Comparison of ENCODE assay signal across 17 mouse cellular contexts in the genomic region with DNA sequence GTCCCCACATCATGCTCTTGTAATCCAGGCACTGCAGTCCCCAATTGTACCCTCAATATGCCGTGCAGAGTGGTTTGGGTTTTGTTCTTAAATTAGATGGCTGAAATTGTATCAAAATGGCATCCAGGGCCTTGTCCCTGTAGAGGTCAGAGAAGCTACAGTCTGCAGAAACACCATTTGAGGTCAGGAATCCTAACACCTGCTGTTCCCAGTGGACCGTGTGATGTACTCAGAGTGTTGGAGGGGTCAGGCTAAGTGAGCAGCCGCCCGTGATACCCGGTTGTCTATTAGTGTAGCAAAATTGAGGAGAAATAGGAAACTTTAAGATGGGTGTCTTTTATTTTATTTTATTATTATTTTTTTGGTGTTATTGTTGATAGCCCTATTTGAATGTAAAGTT.
DNase-seq lines count a peak whose midpoint lies in the region; ATAC-seq and TF ChIP-seq lines count a peak whose summit lies in the region.
"Had no signal": no experiment of that assay in that cellular context is flagged by ENCODE, and none has a peak within 500 bp of the region (broad histone marks: within the 10 kb centered on the region; RNA-seq: fewer than 3 reads in every experiment).

No protein-coding gene starts in this region.

- no peaks in the 10 kb centered on the region for H3K9me3 ChIP-seq in midbrain, embryonic 13.5 days
- no peaks in the 10 kb centered on the region for H3K9me3 ChIP-seq in midbrain, embryonic 16.5 days (replicated peaks; ENCODE audit: control insufficient read depth, low read length, poor library complexity, severe bottlenecking)
- H3K9me3 ChIP-seq in forebrain, postnatal 0 days (ENCODE audit: low read length): no peaks in the 10 kb centered on the region
- H3K9me3 ChIP-seq in limb, embryonic 10.5 days (replicated peaks): no peaks in the 10 kb centered on the region
- H3K9me3 ChIP-seq: intestine, embryonic 15.5 days; kidney, embryonic 15.5 days; limb, embryonic 15.5 days had no signal

- H3K9ac ChIP-seq in midbrain, embryonic 13.5 days (replicated peaks): no peak overlapping the region
- no peak overlapping the region for H3K9ac ChIP-seq in midbrain, embryonic 16.5 days (ENCODE audit: low read depth, low read length)
- no peak overlapping the region for H3K9ac ChIP-seq in forebrain, postnatal 0 days
- H3K9ac ChIP-seq: intestine, embryonic 15.5 days; kidney, embryonic 15.5 days; limb, embryonic 15.5 days had no signal

- no peak for TF ChIP-seq CTCF in forebrain, postnatal 0 days (IDR thresholded peaks at IDR 0.05; ENCODE audit: low read depth)

- peak overlapping the region; percentile 75 for H3K27ac ChIP-seq in midbrain, embryonic 13.5 days
- no peak overlapping the region for H3K27ac ChIP-seq in midbrain, embryonic 16.5 days (ENCODE audit: low read length)
- H3K27ac ChIP-seq in forebrain, postnatal 0 days (ENCODE audit: low read depth, low read length): no peak overlapping the region; the same call in 1 of the 2 replicates
- H3K27ac ChIP-seq in limb, embryonic 10.5 days: no peak overlapping the region
- H3K27ac ChIP-seq: intestine, embryonic 15.5 days; kidney, embryonic 15.5 days; limb, embryonic 15.5 days had no signal

- 0 out of 2 replicates have a peak, but pooled peaks cover 6% of the 10 kb centered on the region for H3K36me3 ChIP-seq in midbrain, embryonic 13.5 days
- H3K36me3 ChIP-seq in midbrain, embryonic 16.5 days (ENCODE audit: control insufficient read depth, insufficient read depth, low read length): no peaks in the 10 kb centered on the region
- no peaks in the 10 kb centered on the region for H3K36me3 ChIP-seq in forebrain, postnatal 0 days (ENCODE audit: insufficient read depth)
- peaks cover 16% of the 10 kb centered on the region for H3K36me3 ChIP-seq in limb, embryonic 10.5 days
- H3K36me3 ChIP-seq: intestine, embryonic 15.5 days had no signal

- peak overlapping the region; percentile 22; the same call in 1 of the 2 replicates for H3K4me3 ChIP-seq in midbrain, embryonic 13.5 days (replicated peaks)
- H3K4me3 ChIP-seq in midbrain, embryonic 16.5 days (ENCODE audit: low read depth, low read length): no peak overlapping the region
- no peak overlapping the region for H3K4me3 ChIP-seq in forebrain, postnatal 0 days (ENCODE audit: low read depth, low read length)
- H3K4me3 ChIP-seq in limb, embryonic 10.5 days: no peak overlapping the region
- H3K4me3 ChIP-seq: intestine, embryonic 15.5 days; kidney, embryonic 15.5 days; limb, embryonic 15.5 days; myocyte had no signal

- no peaks in the 10 kb centered on the region for H3K27me3 ChIP-seq in midbrain, embryonic 13.5 days
- H3K27me3 ChIP-seq in midbrain, embryonic 16.5 days (ENCODE audit: control insufficient read depth, insufficient read depth, low read depth, low read length): no peaks in the 10 kb centered on the region
- H3K27me3 ChIP-seq in forebrain, postnatal 0 days (ENCODE audit: insufficient read depth, low read length): no peaks in the 10 kb centered on the region
- no peaks in the 10 kb centered on the region for H3K27me3 ChIP-seq in limb, embryonic 10.5 days (ENCODE audit: low read depth, poor library complexity, severe bottlenecking)
- H3K27me3 ChIP-seq: intestine, embryonic 15.5 days; kidney, embryonic 15.5 days; limb, embryonic 15.5 days had no signal

- peak; percentile 10; the same call in 1 of the 2 replicates for ATAC-seq in midbrain, embryonic 13.5 days
- no peak for ATAC-seq in midbrain, embryonic 16.5 days
- ATAC-seq in forebrain, postnatal 0 days: no peak
- ATAC-seq in megakaryocyte, adult 5-6 weeks (ENCODE audit: poor library complexity, severe bottlenecking): no peak
- ATAC-seq: CD4-positive, CD25-positive, alpha-beta regulatory T cell, adult 4 months; intestine, embryonic 15.5 days had no signal

- 19% methylated on average over 5 of the region's 5 CpGs for WGBS in midbrain, embryonic 13.5 days
- 13% methylated on average over 5 of the region's 5 CpGs for WGBS in midbrain, embryonic 16.5 days
- WGBS in forebrain, postnatal 0 days: 21% methylated on average over 5 of the region's 5 CpGs
- 80% methylated on average over 5 of the region's 5 CpGs for WGBS in limb, embryonic 10.5 days

- peak overlapping the region; percentile 51 for H3K4me2 ChIP-seq in midbrain, embryonic 13.5 days (replicated peaks)
- H3K4me2 ChIP-seq in midbrain, embryonic 16.5 days (ENCODE audit: low read length): no peak overlapping the region
- peak overlapping the region; percentile 53; the same call in 1 of the 2 replicates for H3K4me2 ChIP-seq in forebrain, postnatal 0 days (ENCODE audit: low read depth)
- H3K4me2 ChIP-seq: intestine, embryonic 15.5 days; limb, embryonic 15.5 days had no signal

- no peak for DNase-seq in forebrain, postnatal 0 days
- DNase-seq in neural tube, embryonic 10.5 days (ENCODE audit: extremely low spot score, low spot score): peak; percentile 21
- DNase-seq in limb, embryonic 10.5 days (ENCODE audit: low spot score): no peak
- no peak for DNase-seq in urinary bladder, postnatal 4 days (ENCODE audit: low spot score in 2 of 2)
- DNase-seq: adrenal gland, adult 8-10 months; gastrocnemius, postnatal 10 days; heart, postnatal 10 days; lung, adult 18-20 months; lung, postnatal 4 days had no signal

- H3K4me1 ChIP-seq in midbrain, embryonic 13.5 days (replicated peaks): peaks cover 42% of the 10 kb centered on the region
- peaks cover 23% of the 10 kb centered on the region for H3K4me1 ChIP-seq in midbrain, embryonic 16.5 days (ENCODE audit: control insufficient read depth, insufficient read depth, low read length)
- peaks cover 18% of the 10 kb centered on the region for H3K4me1 ChIP-seq in forebrain, postnatal 0 days (ENCODE audit: insufficient read depth)
- H3K4me1 ChIP-seq in limb, embryonic 10.5 days: peaks cover 30% of the 10 kb centered on the region
- H3K4me1 ChIP-seq: intestine, embryonic 15.5 days had no signal
